Mouse (Mus musculus) E14TG2a.4 (cell line): ENCODE measurements around the gene Sarnp.

ENCODE experiments used
- H3K27me3 ChIP-seq: 2 replicates; pipeline ENCODE4 v1.6.1; 2014; ENCODE audit warnings: low read length, control low read depth; ENCODE audit not compliant: insufficient read depth
- H3K36me3 ChIP-seq: 2 replicates; pipeline ENCODE4 v1.6.1; 2014; ENCODE audit warnings: low read length, control low read depth; ENCODE audit not compliant: insufficient read depth
- H3K4me1 ChIP-seq: replicated peaks from 2 replicates; pipeline ENCODE4 v1.6.1; 2014; ENCODE audit warnings: low read depth, low read length, control low read depth
- H3K4me3 ChIP-seq: replicated peaks from 2 replicates; pipeline ENCODE4 v1.5.1; 2014; ENCODE audit warnings: mild to moderate bottlenecking, low read length
- H3K9me3 ChIP-seq: 2 replicates; pipeline ENCODE4 v1.6.1; 2014; ENCODE audit warnings: low read length, control low read depth
- CTCF ChIP-seq: conservative IDR thresholded peaks from 2 replicates; pipeline ENCODE4 v1.5.1; 2014; ENCODE audit warnings: low read length
- NANOG ChIP-seq: IDR thresholded peaks from 2 replicates; pipeline ENCODE4 v1.6.1; 2014; ENCODE audit warnings: borderline replicate concordance, low read length, mixed read lengths
- POU5F1 ChIP-seq: IDR thresholded peaks from 2 replicates; pipeline ENCODE4 v1.6.1; 2014; ENCODE audit warnings: low read length, borderline replicate concordance

Sarnp gene

DNA sequence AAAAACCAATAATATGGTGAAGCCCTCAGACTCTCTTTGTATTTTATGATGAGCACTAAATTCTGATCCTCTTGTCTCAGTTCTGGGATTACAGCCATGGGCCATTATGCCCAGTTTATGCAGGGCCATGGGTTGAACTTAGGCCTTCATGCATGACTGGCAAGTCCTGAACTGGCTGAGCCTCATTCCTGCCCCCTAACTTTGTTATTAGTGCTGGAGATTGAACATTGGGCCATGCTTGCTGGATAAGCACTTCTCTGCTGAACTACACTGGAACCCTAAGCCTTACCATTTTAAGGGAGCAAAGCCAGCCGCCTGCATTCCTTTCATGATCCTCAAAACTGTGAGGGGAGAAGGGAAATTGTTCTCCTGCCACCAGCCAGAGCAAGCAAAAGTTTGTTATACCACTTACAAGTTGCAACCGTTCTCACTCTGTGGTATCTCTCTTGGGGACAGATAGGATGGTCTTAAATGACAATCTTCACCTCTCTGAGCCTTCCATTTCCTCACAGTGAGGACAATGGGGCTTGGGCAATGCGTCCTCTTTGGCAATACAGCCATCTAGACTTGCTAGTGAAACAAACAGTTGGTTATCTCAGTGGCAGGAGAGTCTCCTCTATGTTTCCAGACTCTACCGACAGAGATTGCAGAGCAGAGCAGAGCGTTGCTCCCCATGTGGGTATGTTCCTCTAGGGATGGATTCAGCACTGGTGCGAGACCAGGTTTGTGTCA lies 82.8 kb downstream of the Sarnp start:
- no peaks in the 10 kb centered on the region for H3K9me3 ChIP-seq
- TF ChIP-seq NANOG (no peak), POU5F1 (no peak), CTCF (no peak)
- H3K4me1 ChIP-seq: peaks cover 73% of the 10 kb centered on the region
- H3K27me3 ChIP-seq: peaks cover 24% of the 10 kb centered on the region
- no peaks in the 10 kb centered on the region for H3K36me3 ChIP-seq
- H3K4me3 ChIP-seq: no peak overlapping the region; the same call in 1 of the 2 replicates

DNA sequence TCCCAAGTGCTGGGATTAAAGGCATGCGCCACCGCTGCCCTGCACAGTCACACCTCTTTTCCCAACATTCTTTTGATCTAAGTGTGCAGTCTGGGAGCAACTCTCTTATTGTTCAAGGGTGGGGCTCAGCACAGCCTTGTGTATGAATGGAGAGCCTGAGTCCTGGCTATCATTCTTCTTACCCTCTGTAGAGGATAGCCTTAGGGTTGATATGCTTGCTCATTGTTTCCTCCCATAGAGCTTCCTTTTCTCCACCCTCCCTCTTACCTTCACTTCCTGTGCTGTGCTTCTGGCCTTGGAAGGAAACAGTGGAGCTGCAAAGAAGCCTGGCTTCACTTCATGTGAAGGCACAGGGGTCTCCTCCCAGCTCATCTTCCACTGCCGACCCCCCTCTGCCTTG lies 83.6 kb downstream of the Sarnp start, which contains the start of gene Cd63:
Cd63 (plus strand) TSS at position 292 of the 400 bp plus-strand sequence.
- H3K27me3 ChIP-seq: peaks cover 20% of the 10 kb centered on the region
- TF ChIP-seq POU5F1: no peak
- peak; percentile 52; the same call in 1 of the 2 replicates for TF ChIP-seq NANOG
- no peaks in the 10 kb centered on the region for H3K36me3 ChIP-seq

DNA sequence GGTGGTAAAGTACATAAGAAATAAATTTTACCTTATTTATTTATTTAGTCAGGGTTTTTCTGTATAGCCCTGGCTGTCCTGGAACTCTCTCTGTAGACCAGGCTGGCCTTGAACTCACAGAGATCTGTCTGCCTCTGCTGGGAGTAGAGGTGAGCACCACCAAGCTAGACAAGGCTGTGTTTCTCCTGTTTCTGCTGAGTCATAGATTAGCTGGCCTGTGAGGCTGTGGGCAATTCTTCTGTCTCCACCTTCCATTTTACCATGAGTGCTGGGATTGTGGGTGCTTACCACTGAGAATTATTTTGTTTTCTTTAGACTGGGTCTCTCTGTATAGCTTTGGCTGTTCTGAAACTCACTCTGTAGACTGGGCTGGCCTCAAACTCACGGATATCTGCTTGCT lies 84.3 kb downstream of the Sarnp start:
- peaks cover 69% of the 10 kb centered on the region for H3K4me1 ChIP-seq
- H3K36me3 ChIP-seq: no peaks in the 10 kb centered on the region
- H3K4me3 ChIP-seq: peak overlapping the region; percentile 57; the same call in 1 of the 2 replicates
- H3K9me3 ChIP-seq: no peaks in the 10 kb centered on the region
- peaks cover 13% of the 10 kb centered on the region for H3K27me3 ChIP-seq
- TF ChIP-seq CTCF (no peak), POU5F1 (no peak), NANOG (no peak)

More for the DNA sequence above, 83.6 kb downstream of the Sarnp start, which contains the start of gene Cd63:
- H3K4me1 ChIP-seq: peaks cover 70% of the 10 kb centered on the region
- no peaks in the 10 kb centered on the region for H3K9me3 ChIP-seq
- H3K4me3 ChIP-seq: peak within 1 kb of the TSS; percentile 57

DNA sequence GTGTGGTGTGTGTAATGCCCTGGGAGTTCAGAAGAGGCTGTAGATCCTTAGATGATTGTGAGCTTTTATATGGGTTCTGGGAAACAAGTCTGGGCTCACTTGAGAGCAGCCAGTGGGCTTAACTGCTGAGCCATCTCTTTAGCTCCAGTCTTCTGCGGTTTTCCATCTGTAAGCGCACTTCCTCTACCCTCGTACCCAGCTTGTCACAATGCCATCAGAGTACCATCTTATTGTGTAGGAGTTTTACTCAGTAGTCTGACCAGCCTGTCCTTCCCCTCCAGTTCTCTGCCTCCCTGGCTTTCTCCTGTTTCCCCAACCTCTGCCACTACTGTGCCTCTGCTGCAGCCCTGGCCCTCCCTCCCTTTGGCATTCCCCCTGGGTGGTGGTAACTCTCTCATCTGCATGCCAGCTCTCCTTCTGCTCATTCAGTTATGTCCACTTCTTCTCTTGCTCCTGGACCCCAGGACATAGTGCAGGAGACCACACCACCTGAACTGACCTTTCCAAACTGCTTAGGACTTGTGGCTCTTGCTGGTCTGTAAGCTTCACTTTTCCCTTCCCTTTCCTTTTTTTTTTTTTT lies 85.4 kb downstream of the Sarnp start:
- peaks cover 3% of the 10 kb centered on the region; the same call in 1 of the 2 replicates for H3K27me3 ChIP-seq
- H3K36me3 ChIP-seq: no peaks in the 10 kb centered on the region
- no peak overlapping the region for H3K4me3 ChIP-seq
- H3K4me1 ChIP-seq: peaks cover 63% of the 10 kb centered on the region
- TF ChIP-seq NANOG (no peak), POU5F1 (no peak), CTCF (no peak)
- H3K9me3 ChIP-seq: no peaks in the 10 kb centered on the region

DNA sequence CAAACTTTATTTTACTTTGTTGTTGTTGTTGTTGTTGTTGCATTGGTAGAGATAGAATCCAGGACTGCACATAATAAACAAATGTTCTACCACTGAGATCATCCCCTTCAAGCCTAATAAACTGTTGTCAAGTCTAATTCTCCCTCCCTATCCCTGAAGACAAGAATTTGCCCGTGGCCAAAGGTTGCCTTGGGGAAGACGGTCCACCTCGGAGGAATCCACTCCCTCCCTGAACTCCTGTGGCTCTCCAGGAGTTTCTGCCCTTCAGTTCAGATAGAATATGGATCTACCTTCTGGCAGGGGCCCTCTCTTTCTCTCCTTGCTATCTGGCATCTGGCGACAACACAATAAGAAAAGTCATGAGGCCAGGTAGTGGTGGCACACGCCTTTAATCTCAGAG lies 87.7 kb downstream of the Sarnp start:
- Histone ChIP-seq H3K4me3 (no peak overlapping the region), H3K36me3 (no peaks in the 10 kb centered on the region)

DNA sequence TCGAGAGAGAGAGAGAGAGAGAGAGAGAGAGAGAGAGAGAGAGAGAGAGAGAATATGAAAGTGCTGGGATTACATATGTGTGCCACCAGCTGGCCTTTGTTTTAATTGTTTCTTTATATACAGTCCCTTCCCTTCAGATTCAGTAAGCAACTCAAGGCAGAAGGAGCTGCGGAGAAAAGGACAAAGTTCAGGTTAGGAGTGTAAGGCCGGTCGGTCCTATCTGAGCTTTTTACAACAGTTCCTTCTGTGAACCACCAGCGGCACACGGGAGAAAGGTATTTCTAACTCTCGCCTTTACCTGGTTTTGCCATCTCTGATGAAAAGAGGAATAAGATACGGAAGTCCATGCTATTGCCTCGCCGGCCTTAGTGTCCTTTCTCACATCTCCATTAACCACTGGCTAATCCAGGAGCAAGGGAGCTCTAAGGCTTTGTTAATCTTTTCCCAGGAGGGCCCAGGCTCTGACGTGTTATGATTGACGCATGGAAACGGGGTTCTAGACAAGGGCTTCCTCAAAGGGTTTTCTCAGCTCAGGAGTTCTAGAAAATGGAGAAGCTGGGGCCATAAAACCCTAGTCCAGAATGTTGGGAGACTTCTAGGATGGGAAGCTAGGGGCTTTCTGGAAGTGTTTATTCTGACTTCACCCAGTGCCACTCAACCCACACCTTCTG lies 91.8 kb downstream of the Sarnp start:
- peaks cover 60% of the 10 kb centered on the region for H3K4me1 ChIP-seq

More for the DNA sequence above, 87.7 kb downstream of the Sarnp start:
- Histone ChIP-seq H3K27me3 (peaks cover 17% of the 10 kb centered on the region), H3K9me3 (no peaks in the 10 kb centered on the region), H3K4me1 (peaks cover 68% of the 10 kb centered on the region)
- TF ChIP-seq CTCF (no peak), NANOG (no peak), POU5F1 (no peak)

DNA sequence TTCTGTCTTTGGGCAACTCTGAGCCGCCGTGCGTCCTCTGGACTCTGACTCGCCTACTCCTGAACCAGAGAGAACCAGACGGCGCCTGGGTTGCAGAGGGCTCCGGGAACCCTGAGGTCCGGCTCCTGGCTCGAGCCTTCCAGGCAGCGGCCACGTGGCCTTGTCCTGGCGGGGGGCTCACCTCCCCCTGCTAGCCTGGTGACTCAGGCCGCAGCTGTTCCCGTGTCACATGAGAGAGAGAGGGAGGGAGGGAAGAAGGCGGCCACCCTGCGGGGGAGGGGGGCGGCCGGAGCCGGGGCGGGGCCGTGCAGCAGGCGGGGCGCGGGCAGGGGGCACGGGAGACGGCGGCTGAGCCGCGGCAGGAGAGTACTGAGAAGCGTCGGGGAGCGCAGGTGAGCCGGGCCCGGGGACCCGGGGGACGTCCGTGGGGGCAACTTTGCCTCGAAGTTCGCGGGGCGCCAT lies 92.5 kb downstream of the Sarnp start:
- peaks cover 21% of the 10 kb centered on the region for H3K27me3 ChIP-seq

More for the DNA sequence above, 91.8 kb downstream of the Sarnp start:
- Histone ChIP-seq H3K4me3 (peak overlapping the region; percentile 90), H3K27me3 (peaks cover 21% of the 10 kb centered on the region), H3K36me3 (peaks cover 27% of the 10 kb centered on the region), H3K9me3 (no peaks in the 10 kb centered on the region)
- TF ChIP-seq CTCF (no peak), POU5F1 (no peak), NANOG (no peak)

DNA sequence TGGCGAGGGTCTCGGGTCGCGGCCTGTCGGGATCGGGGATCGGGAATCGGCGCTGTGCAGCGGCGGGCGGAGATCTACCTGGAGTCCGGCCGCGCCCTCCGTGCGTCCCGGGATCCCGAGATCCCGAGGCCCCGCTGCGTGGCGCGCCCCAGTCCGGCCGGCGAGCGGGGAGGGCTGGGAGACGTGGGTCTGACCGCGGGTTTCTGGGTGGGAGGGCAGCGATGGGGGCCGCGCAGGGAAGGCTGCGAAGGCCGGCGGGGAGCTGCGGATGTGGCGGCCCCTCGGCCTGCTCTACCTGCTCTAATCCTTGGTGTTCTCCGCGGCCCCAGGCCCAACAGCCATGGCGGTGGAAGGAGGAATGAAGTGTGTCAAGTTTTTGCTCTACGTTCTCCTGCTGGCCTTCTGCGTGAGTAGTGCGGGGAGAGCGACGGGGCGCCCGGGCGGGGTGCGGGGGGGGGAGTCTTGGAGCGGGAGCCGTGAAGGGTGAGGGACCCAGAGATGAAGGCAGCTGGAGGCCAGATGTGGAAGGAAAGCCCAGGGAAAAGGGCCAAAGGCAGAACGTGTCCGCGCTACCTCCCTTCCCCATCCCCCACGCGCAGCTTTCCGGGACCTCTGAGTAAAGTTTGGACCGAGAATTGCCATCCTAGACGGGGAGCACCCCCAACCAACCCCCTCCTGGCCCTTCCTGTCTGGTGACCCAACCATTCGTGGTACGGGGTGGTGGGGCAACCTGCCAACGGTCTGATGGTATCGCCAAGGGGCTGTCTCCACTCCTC lies 93.1 kb downstream of the Sarnp start:
- Histone ChIP-seq H3K4me1 (peaks cover 54% of the 10 kb centered on the region), H3K36me3 (peaks cover 41% of the 10 kb centered on the region), H3K4me3 (peak overlapping the region; percentile 90), H3K9me3 (no peaks in the 10 kb centered on the region), H3K27me3 (peaks cover 21% of the 10 kb centered on the region)
- TF ChIP-seq POU5F1: no peak
- no peak for TF ChIP-seq CTCF

More for the DNA sequence above, 92.5 kb downstream of the Sarnp start:
- Histone ChIP-seq H3K4me3 (peak overlapping the region; percentile 90), H3K9me3 (no peaks in the 10 kb centered on the region), H3K36me3 (peaks cover 34% of the 10 kb centered on the region), H3K4me1 (peaks cover 59% of the 10 kb centered on the region)
- TF ChIP-seq POU5F1: no peak
- TF ChIP-seq CTCF: no peak
- TF ChIP-seq NANOG: no peak
